Mouse (Mus musculus): ENCODE results near the gene Ldlrad3.

The Ldlrad3 gene

DNA sequence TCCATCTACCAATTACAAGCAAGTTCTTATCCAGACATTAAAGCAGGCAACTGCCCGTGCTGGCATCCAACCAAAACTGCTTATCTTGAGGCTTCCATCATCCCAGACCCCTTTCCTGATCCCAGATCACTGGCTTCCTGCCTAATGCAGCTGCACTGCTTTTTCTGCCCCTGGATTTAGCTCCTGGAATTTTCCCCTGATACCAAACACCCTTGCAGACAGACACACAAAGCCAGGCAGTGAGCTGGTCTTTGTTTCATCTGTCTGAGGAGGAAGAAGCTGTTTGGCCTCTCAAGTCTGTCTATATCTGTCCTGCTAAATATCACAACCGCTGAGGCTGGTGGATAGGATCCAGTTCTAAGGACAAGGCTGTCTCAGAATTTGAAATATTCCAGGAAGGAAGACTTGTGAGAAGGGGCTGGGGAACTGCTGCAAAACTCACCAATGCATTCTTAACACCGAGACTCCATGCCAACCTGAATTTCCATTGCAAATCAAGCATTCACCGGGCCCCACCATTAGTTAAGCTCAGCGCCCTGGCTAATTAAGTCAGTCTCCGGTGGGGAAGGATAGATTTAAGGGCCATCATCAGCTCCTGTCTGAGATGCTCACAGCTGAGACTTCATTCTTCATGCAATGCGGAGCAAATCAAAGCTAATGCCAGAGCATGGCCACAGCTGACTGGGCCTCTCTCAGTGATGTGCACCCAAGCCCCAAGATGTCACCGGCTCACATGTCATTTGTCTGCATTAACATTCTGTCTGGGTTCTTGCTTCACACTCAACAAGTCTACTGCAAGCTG is 183.0 kb downstream of the Ldlrad3 start:
- no peak for DNase-seq (ENCODE audit: low read depth, low spot score)

DNA sequence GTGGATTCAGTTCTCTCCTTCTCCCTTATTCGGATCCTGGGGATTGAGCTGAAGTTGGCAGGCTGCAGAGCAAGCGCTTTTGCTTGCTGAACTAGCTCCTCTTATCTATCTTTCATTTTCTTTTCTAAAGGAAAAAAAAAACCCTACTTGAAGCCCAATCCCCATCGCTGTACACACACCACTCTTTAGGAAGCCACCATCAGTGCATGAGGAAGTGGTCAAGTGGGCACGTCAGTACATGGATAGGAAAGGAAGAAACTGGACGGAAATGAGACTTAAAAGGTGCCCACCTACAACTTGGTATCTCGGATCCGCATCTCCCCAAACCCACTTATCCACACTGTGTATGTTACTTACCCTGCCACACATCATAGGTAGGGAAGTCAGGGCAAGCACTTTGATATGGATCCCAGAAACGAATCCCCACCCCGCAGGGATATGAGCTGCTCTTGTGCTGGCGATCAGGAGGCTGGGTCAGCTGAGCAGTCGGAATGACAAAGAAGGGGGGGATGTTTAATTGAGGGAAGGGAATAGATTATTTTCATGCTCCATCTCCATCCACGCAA is 183.7 kb downstream of the Ldlrad3 start:
- DNase-seq (ENCODE audit: low read depth, low spot score), result no peak

GRCm38 (mm10) chr2:102001661-102002060 is 184.5 kb downstream of the Ldlrad3 start:
- DNase-seq (ENCODE audit: low read depth, low spot score), result no peak

- DNase-seq (ENCODE audit: low read depth, low spot score), result no peak
Observed at GRCm38 (mm10) chr2:101998911-101999572, 187.1 kb downstream of the Ldlrad3 start.

DNA sequence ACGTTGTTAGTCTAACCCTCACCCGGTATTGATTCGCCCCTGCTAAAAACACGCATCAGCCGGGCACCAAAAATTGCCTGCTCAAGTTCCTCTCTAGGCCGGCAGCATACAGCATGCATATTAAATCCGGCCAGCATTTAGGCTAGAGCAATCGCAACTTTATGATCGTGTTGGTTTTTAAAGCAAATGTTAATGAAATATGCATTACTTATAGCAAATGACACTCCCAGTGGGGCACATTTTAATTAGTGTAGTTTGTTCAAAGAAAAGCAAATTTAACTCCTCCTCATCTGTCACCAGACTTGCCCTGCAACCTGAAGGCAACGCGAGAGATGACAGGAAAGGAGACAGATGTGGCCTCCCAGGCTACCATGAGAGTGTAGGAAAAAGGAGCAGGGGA is 189.2 kb downstream of the Ldlrad3 start:
- no peak for DNase-seq (ENCODE audit: low read depth, low spot score)

- DNase-seq (ENCODE audit: low read depth, low spot score), result no peak
Observed at GRCm38 (mm10) chr2:101992574-101993310, 193.4 kb downstream of the Ldlrad3 start.

GRCm38 (mm10) chr2:101991726-101992125 is 194.5 kb downstream of the Ldlrad3 start:
- DNase-seq (ENCODE audit: low read depth, low spot score), result no peak

- no peak for DNase-seq (ENCODE audit: low read depth, low spot score)
Observed at GRCm38 (mm10) chr2:101986344-101987087, 199.7 kb downstream of the Ldlrad3 start.

DNA sequence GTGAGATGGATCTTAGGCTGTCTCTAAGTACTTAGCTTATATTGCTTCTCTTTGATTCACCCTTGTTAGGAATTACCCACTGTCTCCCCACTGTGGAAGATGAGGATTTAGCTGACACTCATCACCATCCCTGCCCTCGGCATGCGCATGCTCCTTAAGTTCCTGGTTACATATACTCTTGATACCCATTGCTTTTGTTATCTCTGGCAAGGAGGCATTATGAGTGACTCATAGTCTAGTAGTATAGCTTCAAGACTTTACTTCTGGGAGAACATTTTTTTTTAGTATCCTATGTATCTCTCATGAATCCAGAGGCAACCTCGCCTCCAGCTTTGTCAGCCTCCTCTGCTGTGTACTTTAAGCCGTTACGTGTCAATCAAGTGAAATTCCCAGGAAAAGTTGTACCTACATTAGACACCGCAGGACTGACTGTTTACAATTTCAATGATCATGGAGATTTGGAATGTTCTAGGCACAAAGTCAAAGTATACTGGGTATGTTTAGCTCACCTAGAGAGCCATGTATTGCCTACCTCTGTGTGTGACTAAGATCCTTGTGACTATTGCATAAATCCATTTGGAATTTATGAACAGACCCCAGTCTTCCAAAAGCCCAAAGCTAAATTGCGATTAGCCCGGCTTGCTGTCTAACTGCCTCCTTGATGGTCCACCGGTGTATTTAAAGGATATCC is 202.2 kb downstream of the Ldlrad3 start:
- DNase-seq (ENCODE audit: low read depth, low spot score), result no peak

GRCm38 (mm10) chr2:101983082-101983852 is 202.9 kb downstream of the Ldlrad3 start:
- DNase-seq (ENCODE audit: low read depth, low spot score), result no peak

DNA sequence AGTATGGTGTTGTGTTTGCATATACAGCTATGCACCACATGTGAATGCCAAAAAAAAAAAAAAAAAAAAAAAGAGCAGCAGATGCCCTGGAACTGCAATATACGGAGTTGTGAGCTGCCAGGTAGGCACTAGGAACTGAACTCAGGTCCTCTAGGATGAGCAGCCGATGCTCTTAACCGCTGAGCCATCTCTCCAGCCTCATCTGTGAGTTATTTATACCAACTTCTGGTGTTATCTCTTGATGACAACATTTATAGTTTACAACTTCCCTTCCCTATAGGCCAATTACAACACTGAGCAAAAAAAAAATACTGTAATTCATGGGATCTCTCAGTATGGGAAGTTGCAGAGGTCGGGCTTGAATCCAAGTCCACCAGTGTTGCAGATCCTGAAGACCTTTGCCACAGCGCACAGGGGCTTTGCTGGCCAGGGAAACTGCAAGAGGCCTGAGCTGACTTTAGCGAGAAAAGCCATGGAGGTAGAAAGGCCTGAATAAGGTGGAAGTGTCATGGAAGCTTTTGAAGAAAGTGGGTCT is 204.2 kb downstream of the Ldlrad3 start:
- DNase-seq (ENCODE audit: low read depth, low spot score), result no peak

DNA sequence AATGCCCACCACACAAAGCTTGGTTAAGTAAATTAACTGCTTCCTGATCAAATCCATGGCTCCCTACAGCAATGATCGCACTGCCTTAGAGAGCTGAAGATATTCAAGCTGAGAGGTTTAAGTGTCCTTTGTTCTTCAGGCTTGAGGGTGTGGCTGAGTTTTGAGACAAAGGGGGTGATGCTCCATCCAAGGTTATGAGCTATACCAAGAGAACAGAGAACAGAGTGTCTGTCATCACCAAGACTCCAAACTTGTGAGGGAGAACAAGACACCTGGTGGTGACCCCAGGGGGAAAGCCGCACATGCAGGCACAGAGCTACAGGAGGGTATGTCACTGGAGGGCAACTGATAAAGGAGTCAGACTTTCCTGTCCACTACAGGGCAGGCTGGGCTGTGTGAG is 205.0 kb downstream of the Ldlrad3 start:
- no peak for DNase-seq (ENCODE audit: low read depth, low spot score)

DNA sequence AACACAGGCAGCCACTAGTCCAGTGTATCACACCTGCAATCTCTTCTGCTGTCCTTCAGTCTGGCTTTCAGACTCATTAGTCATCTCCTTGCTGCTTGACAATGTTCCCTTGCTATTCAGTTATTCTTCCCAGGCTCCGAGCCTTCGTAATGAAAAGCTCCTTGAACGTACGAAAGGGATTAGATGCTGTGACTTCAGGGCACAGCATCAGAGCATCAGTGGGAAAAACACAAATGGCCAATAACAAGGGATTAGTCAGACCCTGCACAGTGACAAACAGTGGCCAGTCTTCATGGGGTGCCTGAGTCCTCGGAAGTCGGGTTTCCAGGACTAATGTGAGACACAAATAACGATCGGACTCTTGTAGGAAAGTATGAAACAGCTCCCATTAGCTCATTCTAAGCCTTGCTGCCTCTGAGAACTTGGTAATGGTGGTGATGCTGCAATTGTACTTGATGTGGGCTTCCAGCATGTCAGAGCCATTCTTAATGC is 205.7 kb downstream of the Ldlrad3 start:
- no peak for DNase-seq (ENCODE audit: low read depth, low spot score)

DNA sequence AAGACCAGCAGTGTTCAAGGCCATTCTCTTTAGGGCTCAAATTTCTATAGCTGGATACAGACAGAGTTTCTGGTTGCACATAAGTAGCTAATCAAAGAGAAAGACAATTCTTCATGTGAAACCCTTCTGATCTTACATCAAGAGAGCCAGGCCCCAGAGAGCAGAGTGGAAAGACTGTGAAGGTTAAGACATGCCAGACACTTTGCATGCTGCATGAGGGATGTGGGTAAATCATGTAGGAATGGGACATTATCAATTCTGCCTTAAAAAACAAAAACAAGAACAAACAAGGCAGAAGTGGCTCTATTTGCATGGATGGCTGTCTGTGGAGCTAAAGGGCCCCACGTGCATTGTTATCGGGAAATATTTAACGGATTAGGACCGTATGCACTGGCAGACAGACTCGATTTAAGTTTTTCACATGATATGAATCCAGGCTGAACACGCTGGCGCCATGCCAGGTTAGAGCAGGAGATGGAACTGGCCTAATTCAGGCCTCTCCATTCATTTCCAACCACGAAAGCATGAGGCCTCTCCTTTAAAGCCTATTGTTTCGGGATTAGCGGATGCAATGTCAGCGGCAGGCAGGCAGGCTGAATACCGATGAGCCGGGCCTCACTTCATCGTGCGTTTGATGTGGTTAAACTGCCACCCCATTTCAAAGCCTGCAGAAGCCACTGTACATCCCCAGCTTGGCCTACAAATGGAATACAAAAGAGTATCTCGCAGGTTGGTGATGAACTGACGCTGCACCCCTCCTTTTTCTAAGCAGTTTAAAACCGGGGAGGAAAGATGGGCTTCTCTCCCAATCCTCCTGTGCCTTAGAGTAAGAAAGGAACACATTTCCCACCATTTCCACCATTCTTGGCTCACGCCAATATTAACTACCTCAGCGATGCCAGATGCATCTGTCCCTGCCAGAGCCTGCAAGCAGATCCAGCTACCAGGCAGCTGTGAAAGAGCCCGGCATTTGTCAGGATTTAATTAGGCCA is 207.4 kb downstream of the Ldlrad3 start:
- no peak for DNase-seq (ENCODE audit: low read depth, low spot score)

DNA sequence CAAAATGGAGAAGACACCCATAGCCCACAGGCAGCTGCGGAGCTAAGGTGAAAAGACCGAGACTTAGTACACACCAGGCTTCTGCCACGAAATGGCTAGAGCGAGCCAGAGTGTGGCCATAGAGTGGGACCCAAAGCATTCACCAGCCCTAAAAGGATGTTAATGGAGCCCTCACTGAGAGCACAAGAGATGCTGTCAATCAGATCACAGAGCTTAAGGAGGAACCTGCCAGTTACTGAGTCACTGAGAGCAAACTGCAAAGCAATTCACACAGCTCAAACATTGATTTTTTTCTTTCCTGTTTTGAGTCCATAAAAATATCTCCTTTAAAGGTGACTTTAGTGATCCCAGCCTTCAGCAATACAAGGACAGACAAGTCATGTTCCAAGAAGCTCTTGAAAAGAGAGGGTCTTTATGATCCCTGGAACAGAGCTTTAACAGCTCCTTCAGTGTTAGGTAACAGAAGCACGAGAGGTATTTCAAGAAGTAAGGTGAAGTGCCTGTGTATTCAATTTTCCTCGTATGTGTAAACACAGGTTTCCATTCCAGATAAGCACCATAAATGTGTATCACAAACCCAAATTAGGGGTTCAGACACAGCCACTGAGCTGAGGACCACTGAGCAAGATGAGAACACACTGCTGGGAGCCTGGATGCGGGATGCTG is 209.7 kb downstream of the Ldlrad3 start:
- DNase-seq (ENCODE audit: low read depth, low spot score), result no peak

- DNase-seq (ENCODE audit: low read depth, low spot score), result no peak
Observed at GRCm38 (mm10) chr2:101973810-101974209, 212.4 kb downstream of the Ldlrad3 start.

GRCm38 (mm10) chr2:101967601-101968000 is 218.6 kb downstream of the Ldlrad3 start:
- no peak for DNase-seq (ENCODE audit: low read depth, low spot score)

- DNase-seq (ENCODE audit: low read depth, low spot score), result no peak
Observed at GRCm38 (mm10) chr2:101967152-101967551, 219.0 kb downstream of the Ldlrad3 start.

Data from embryo, embryonic 11.5 days (tissue).